Comparison of ENCODE assay signal across 16 mouse cellular contexts in the genomic region with DNA sequence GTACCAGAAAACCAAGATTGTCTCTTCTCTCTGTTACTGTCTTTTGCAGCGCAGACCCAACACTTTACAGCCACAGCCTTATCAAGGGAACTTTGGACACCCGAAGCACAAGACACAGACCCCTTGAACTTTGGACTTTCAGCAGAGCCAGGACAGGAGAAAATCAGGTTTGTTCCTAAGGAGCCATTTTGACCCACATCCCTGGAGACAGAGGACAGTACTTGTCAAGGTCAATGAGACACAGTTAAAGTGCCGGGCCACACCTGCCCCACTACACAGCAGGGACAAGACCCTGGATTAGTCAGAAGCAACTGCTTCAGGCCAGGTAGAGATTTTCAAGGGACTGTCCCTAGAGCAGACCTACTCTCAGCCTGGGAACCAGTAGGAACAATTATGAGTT. TPM values are rescaled to one million over a fixed set of nuclear protein-coding genes. Genes with fewer than 3 reads are reported as not detected.
A peak's percentile ranks its signal among the peaks of the same experiment; 100 is the strongest.
DNase-seq lines count a peak whose midpoint lies in the region; ATAC-seq and TF ChIP-seq lines count a peak whose summit lies in the region.
"Had no signal": no experiment of that assay in that cellular context is flagged by ENCODE, and none has a peak within 500 bp of the region (broad histone marks: within the 10 kb centered on the region; RNA-seq: fewer than 3 reads in every experiment).

No protein-coding gene starts in this region.

- peak; percentile 80 for DNase-seq in heart, adult 11 months
- DNase-seq in heart, postnatal 25 days (ENCODE audit: low spot score): no peak
- DNase-seq in kidney, adult 9 months: peak; percentile 67
- no peak for DNase-seq in kidney, postnatal 10 days
- DNase-seq in liver, postnatal 0 days: no peak
- no peak for DNase-seq in right cerebral cortex, postnatal 36 days (ENCODE audit: low spot score in 2 of 2)
- no peak for DNase-seq in adrenal gland, adult (ENCODE audit: inconsistent age in 2 of 2, low spot score in 1 of 2)
- DNase-seq: adrenal gland, postnatal 10 days; cerebellum, postnatal 36 days; right cerebral cortex, adult 18-20 months; thymus, adult 2 months had no signal

- peaks cover 34% of the 10 kb centered on the region for H3K36me3 ChIP-seq in liver, postnatal 0 days (replicated peaks; ENCODE audit: insufficient read depth, low read length)
- H3K36me3 ChIP-seq: kidney, embryonic 15.5 days; neural tube, embryonic 15.5 days had no signal

- H3K4me3 ChIP-seq in bone marrow macrophage, adult 2 months (ENCODE audit: insufficient read depth, low read length): peak overlapping the region; percentile 33
- no peak overlapping the region for H3K4me3 ChIP-seq in liver, postnatal 0 days (ENCODE audit: low read depth, low read length)
- H3K4me3 ChIP-seq: kidney, embryonic 15.5 days; neural tube, embryonic 15.5 days had no signal

- 56% methylated on average over 3 of the region's 3 CpGs for WGBS in liver, postnatal 0 days (ENCODE audit: insufficient replicate concordance)

- peak overlapping the region; percentile 34 for H3K4me2 ChIP-seq in liver, postnatal 0 days (ENCODE audit: low read depth, low read length)
- H3K4me2 ChIP-seq: kidney, embryonic 15.5 days; neural tube, embryonic 15.5 days had no signal

- TF ChIP-seq POLR2A in bone marrow macrophage, adult 2 months (IDR thresholded peaks at IDR 0.05; ENCODE audit: borderline replicate concordance, low read depth, low read length): no peak

- peak overlapping the region; percentile 62 for H3K27ac ChIP-seq in bone marrow macrophage, adult 2 months (ENCODE audit: insufficient read depth, low read depth, low read length)
- peak overlapping the region; percentile 24; the same call in 1 of the 2 replicates for H3K27ac ChIP-seq in liver, postnatal 0 days (ENCODE audit: low read depth)
- H3K27ac ChIP-seq: kidney, embryonic 15.5 days; liver, embryonic 14.5 days; neural tube, embryonic 15.5 days had no signal

- no peak for TF ChIP-seq CTCF in bone marrow macrophage, adult 2 months (IDR thresholded peaks at IDR 0.05; ENCODE audit: low read depth, low read length)
- TF ChIP-seq CTCF in liver, postnatal 0 days (IDR thresholded peaks at IDR 0.05; ENCODE audit: low read depth): no peak

- no peaks in the 10 kb centered on the region for H3K9me3 ChIP-seq in liver, postnatal 0 days (ENCODE audit: low read length)
- H3K9me3 ChIP-seq: G1E; kidney, embryonic 15.5 days; neural tube, embryonic 15.5 days had no signal

- no peaks in the 10 kb centered on the region for H3K27me3 ChIP-seq in liver, postnatal 0 days (ENCODE audit: insufficient read depth, low read length)
- H3K27me3 ChIP-seq: kidney, embryonic 15.5 days; neural tube, embryonic 15.5 days had no signal

- no peak for ATAC-seq in liver, postnatal 0 days

- TF ChIP-seq EP300 in liver, postnatal 0 days (IDR thresholded peaks at IDR 0.05; ENCODE audit: low read depth): no peak

- intact Hi-C loops in heart, postnatal 25 days (cut with DNase I): loop anchor here (2.0 kb wide), 1 partner anchor 84 kb away; no protein-coding TSS in a partner anchor

- 0 out of 2 replicates have a peak overlapping the region, but pooled peaks have one; percentile 8 for H3K9ac ChIP-seq in liver, postnatal 0 days (replicated peaks)
- H3K9ac ChIP-seq: kidney, embryonic 15.5 days; liver, embryonic 14.5 days; neural tube, embryonic 15.5 days had no signal

- peaks cover 61% of the 10 kb centered on the region for H3K4me1 ChIP-seq in bone marrow macrophage, adult 2 months (ENCODE audit: control insufficient read depth, insufficient read depth, low read length)
- peaks cover 58% of the 10 kb centered on the region for H3K4me1 ChIP-seq in liver, postnatal 0 days (ENCODE audit: insufficient read depth)

RNA-seq across cellular contexts. Expression of gene Nfe2l2, which starts 7.2 kb away (rescaled TPM):
- total RNA-seq in heart, postnatal 25 days (2021): 10 to 100 TPM; 56.8 to 72.0 TPM
- 266 and 269 TPM in 2 replicates for polyA plus RNA-seq in bone marrow macrophage, adult 2 months (2012; ENCODE audit: insufficient read depth, insufficient read length, missing spikeins)
- polyA plus RNA-seq in liver, postnatal 0 days (2015; fragmentation: Nextera tagmentation; extraction: Ambion mirVana): 58.7 and 59.4 TPM in 2 replicates

RNA-seq across cellular contexts. Expression of gene Hnrnpa3, which starts 38.2 kb away (rescaled TPM):
- total RNA-seq in heart, postnatal 25 days (2021): 100 to 1,000 TPM; 159 to 193 TPM
- polyA plus RNA-seq in bone marrow macrophage, adult 2 months (2012; ENCODE audit: insufficient read depth, insufficient read length, missing spikeins): 183 and 208 TPM in 2 replicates
- 86.9 and 90.7 TPM in 2 replicates for polyA plus RNA-seq in liver, postnatal 0 days (2015; fragmentation: Nextera tagmentation; extraction: Ambion mirVana)

Comparison
In these comparisons a context has a peak if more than half of its experiments do, and no peak if none do; other contexts are left out.
1. DNase-seq: peak in heart, adult 11 months (single experiment) and kidney, adult 9 months (single experiment); none in heart, postnatal 25 days (single experiment), kidney, postnatal 10 days (single experiment), liver, postnatal 0 days (single experiment), right cerebral cortex, postnatal 36 days (0 of 2) and adrenal gland, adult (0 of 2).